Mouse (Mus musculus): Measurements from ENCODE around the gene Rassf2. TPM values are rescaled to one million over a fixed set of nuclear protein-coding genes. Genes with fewer than 3 reads are reported as not detected.

The Rassf2 gene
- polyA plus RNA-seq (2012; fragmentation: generic; extraction: Trizol) = 1 to 10 TPM in 1 of 2 experiments, under 1 TPM in 1; 0.05 to 4.7 TPM

GRCm38 (mm10) chr2:132029646-132030417, at the start of gene Rassf2:
Gene Rassf2, minus strand, starts transcription at chr2:132030258.

GRCm38 (mm10) chr2:131950598-131951095, 79.4 kb downstream of the Rassf2 start, which contains the start of gene Prnd:
Gene Prnd, plus strand, starts transcription at chr2:131950861.

Other genes with a start within 250 kb of the Rassf2 start
- not detected for gene Erv3, start 170.5 kb downstream of the Rassf2 start, polyA plus RNA-seq (2012; fragmentation: generic; extraction: Trizol)
- gene Prnp, start 120.3 kb downstream of the Rassf2 start, polyA plus RNA-seq (2012; fragmentation: generic; extraction: Trizol) = 100 to 1,000 TPM in 1 of 2 experiments, 10 to 100 TPM in 1; 12.8 to 180 TPM
- not detected for gene Prn, start 120.3 kb downstream of the Rassf2 start, polyA plus RNA-seq (2012; fragmentation: generic; extraction: Trizol)
- under 1 TPM in 1 of 2 experiments, not detected in 1; 0.11 TPM for gene Prnd, start 79.4 kb downstream of the Rassf2 start, polyA plus RNA-seq (2012; fragmentation: generic; extraction: Trizol)
- 1 to 10 TPM in 1 of 2 experiments, under 1 TPM in 1; 0.76 to 7.2 TPM for gene Slc23a2, start 114.8 kb upstream of the Rassf2 start, polyA plus RNA-seq (2012; fragmentation: generic; extraction: Trizol)
- gene Tmem230, start 217.5 kb upstream of the Rassf2 start, polyA plus RNA-seq (2012; fragmentation: generic; extraction: Trizol) = 10 to 100 TPM in 1 of 2 experiments, 1 to 10 TPM in 1; 3.5 to 41.2 TPM
- 10 to 100 TPM; 39.3 to 59.3 TPM for gene Pcna, start 223.1 kb upstream of the Rassf2 start, polyA plus RNA-seq (2012; fragmentation: generic; extraction: Trizol)
- 10 to 100 TPM in 1 of 2 experiments, 1 to 10 TPM in 1; 7.4 to 13.5 TPM for gene Cds2, start 232.9 kb upstream of the Rassf2 start, polyA plus RNA-seq (2012; fragmentation: generic; extraction: Trizol)